Mouse (Mus musculus): ENCODE results near the gene Ildr1.
A peak's percentile ranks its signal among the peaks of the same experiment; 100 is the strongest.

Gene Ildr1

DNA sequence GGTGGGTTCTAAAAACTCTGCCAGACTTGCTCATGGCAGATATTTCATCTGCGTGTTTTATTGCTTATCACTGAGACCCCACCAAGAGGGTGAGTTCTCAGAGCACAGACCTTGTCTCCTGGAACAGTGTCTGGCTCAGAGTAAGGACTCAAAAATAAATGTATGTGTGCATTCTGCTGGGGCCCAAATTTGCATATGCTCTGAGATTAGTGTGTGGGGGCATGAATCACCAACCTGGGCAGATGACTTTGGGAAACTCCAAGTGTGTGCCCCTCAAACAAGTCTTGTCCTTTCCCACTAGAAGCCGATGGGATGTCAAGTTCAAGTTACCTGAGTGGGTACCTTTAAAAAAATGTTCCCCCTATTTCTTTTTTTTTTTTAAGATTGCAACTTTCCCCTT is 6.7 kb downstream of the Ildr1 start:
- DNase-seq (ENCODE audit: low read depth, low spot score): no peak

DNA sequence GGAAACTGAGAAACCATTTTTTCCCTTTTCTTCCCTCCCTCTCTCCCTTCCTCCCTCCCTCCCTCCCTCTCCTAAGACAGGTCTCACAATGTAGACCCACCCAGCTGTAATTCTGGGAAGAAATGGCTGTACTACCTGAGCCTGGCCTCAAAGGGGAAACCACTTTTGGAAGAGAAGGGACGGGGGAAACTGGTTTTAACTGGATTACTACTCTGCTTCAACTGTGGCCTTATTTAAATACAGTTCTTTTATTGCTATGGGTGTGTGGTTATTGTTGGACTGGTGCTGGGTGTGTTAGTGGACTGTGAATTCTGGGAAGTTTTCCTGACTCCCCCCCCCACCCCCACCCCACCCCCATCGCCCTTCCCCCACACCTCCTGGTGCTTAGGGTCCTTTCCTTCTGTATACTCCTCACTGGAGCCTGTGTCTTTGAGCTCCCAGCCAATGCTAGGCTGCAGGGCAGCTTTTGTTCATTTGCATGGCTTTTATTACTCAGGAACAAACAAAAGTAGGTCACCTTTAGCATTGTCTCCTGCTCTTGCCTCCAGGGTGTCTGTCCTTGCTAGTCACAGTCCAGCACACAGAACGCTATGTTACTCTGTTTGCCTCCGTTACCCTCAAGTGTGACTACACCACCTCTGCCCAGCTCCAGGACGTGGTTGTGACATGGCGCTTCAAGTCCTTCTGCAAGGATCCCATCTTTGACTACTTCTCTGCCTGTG is 14.1 kb downstream of the Ildr1 start:
- DNase-seq (ENCODE audit: low read depth, low spot score): no peak

DNA sequence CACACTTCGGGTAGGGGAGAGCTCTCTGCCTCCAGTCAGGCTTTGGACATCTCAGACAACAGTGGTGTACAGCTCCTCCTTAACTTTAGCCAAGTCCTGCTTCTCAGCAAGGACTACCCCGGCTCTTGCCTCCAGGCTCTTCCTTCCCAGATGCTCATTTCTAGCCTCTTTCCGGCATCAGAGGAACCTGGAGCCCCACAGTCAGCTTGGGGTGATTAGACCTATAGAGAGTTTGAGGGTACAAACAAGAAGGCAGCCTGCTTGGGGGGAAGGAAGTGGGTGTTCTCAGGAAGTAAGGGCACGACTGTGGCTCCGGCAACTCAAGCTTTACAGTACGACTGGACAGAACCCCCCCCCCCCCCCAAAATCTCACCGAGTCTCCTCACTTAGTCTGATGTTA is 15.0 kb downstream of the Ildr1 start:
- DNase-seq (ENCODE audit: low read depth, low spot score): no peak

DNA sequence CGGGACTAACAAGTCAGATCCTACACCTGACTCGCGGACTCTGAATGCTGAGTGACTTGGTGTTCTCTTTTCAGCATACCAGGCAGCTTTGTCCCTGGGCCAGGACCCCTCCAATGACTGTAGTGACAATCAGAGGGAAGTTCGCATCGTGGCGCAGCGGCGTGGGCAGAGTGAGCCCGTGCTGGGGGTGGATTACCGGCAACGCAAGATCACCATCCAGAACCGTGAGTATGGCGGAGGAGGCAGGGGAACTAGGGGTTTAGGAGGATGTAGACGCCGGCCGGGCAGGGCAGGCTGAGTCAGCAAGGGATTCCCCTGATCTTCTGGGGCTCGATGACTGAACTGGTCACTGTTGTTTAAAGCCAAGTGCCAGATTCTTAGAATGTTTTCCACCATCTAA is 15.6 kb downstream of the Ildr1 start:
- DNase-seq (ENCODE audit: low read depth, low spot score): no peak

GRCm38 (mm10) chr16:36710794-36711193 is 17.0 kb downstream of the Ildr1 start:
- no peak for DNase-seq (ENCODE audit: low read depth, low spot score)

GRCm38 (mm10) chr16:36711760-36712159 is 18.0 kb downstream of the Ildr1 start:
- DNase-seq (ENCODE audit: low read depth, low spot score): no peak

- no peak for DNase-seq (ENCODE audit: low read depth, low spot score)
These were observed 23.7 kb downstream of the Ildr1 start for GRCm38 (mm10) chr16:36717481-36717880.

DNA sequence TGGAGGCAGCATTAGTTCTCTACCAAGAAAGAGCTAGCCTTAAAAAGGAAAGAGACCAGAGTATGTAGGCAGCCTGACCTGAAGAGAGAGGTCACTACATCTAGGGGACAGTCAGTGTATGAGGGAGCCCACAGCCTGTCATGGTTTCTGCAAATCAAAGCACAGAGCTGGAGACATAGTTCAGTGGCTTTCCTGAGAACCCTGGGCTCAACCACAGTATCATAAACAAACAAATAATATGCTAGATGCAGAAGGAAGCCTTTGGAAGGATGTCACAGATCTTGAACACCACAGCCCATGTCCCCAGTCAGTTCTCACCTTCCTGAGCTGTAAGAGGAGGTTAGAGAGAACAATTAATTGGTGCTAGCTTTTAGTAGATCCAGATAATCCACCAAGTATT is 24.9 kb downstream of the Ildr1 start:
- DNase-seq (ENCODE audit: low read depth, low spot score): no peak

GRCm38 (mm10) chr16:36720194-36721055 is 26.6 kb downstream of the Ildr1 start:
- no peak for DNase-seq (ENCODE audit: low read depth, low spot score)

- no peak for DNase-seq (ENCODE audit: low read depth, low spot score)
These were observed 29.0 kb downstream of the Ildr1 start for GRCm38 (mm10) chr16:36722739-36723138.

GRCm38 (mm10) chr16:36723880-36724443 is 30.2 kb downstream of the Ildr1 start:
- DNase-seq (ENCODE audit: low read depth, low spot score): no peak

DNA sequence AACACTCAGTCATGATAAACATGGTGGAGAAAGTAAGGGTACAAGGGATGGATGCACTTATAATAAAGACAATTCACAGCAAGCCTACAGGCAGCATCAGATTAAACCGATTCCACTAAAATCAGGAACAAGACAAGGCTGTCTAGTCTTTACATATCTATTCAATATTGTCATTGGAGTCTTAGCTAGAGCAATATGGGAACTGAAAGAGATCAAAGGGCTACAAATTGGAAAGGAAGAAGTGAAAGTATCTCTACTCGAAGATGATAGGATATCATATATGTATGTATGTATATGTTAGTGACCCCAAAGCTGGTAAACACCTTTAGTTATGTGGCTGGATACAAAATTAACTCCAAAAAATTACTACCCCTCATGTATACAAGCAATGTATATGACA is 35.2 kb downstream of the Ildr1 start:
- no peak for DNase-seq (ENCODE audit: low read depth, low spot score)

DNA sequence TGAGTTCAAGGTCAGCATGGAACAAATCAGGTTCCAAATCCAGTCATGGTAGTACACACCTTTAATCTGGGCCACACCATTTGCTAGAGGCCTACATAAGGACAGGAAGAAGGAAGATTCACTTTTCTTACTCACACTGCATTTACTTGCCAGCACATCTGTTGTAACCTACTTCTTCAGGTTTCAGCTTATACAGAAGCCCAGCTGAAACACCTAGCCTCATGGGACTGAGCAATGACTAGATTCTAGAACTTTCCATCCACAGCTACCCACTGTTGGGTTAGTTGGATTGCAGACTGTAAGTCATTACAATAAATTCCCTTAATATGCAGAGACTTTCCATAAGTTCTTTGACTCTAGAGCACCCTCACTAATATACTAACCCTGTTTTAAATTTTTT is 38.8 kb downstream of the Ildr1 start:
- no peak for DNase-seq (ENCODE audit: low read depth, low spot score)

- no peak for DNase-seq (ENCODE audit: low read depth, low spot score)
These were observed 40.0 kb downstream of the Ildr1 start for GRCm38 (mm10) chr16:36733827-36734226.

DNA sequence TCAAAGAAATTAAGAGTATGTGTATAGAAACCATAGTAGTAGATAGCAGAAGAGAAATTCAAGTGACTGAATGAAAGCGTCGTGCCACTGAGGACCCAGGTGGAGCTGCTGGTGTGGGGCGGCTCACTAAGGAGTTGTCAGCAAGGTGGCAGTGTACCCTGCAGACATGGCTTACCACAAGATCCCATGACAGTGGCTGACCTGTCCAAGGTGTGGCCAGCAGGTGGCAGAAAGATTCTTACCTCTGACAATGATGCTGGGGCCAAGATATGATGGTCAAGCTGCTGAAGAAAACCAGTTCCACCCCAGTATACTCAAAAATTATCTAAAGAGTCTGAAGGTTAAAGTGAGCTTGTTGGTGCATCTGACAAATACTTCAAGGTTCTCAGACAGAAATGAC is 41.6 kb downstream of the Ildr1 start:
- no peak for DNase-seq (ENCODE audit: low read depth, low spot score)

- peak; percentile 19 for DNase-seq (ENCODE audit: low read depth, low spot score)
These were observed 45.7 kb downstream of the Ildr1 start for GRCm38 (mm10) chr16:36739404-36739930.

DNA sequence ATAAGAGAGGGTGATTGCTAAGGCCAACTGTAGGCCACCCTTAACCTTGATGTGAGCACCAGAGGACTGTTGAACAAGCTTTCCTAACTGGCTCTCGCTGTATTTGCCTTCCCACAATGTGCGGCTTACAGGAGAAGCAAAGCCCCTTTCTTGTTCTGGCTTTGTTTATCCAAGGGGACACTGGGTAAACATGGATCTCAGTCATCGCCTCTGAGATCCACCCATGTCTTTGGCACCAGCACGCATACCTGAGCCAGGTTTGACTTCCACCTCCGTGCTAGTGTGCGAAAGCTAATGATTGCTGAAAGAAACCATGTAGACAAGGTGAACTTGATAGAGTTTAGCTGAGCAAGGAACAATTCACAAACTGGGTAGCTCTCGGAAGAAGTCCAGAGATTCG is 49.8 kb downstream of the Ildr1 start:
- DNase-seq (ENCODE audit: low read depth, low spot score): no peak

- DNase-seq (ENCODE audit: low read depth, low spot score): no peak
These were observed 53.3 kb downstream of the Ildr1 start for GRCm38 (mm10) chr16:36747068-36747467.

DNA sequence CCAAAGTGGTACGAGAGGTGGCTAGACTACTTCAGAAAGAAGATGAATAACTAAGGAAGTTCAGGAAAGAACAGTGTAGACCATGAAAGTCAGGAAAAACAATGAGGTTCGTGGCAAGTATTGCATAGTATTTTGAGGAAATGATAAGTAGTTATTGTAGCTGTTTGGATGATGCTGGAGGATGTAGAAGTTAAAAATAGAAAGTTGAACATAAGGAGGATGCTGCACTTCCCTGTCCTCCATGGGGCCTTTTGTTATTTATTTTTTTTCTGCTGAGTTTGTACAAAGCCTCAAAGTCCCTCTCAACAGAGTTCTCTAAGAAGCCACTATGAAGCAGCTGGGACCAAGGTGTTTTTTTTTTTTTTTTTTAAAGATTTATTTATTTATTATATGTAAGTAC is 54.0 kb downstream of the Ildr1 start:
- DNase-seq (ENCODE audit: low read depth, low spot score): no peak

- no peak for DNase-seq (ENCODE audit: low read depth, low spot score)
These were observed 58.2 kb downstream of the Ildr1 start for GRCm38 (mm10) chr16:36751979-36752378.

DNA sequence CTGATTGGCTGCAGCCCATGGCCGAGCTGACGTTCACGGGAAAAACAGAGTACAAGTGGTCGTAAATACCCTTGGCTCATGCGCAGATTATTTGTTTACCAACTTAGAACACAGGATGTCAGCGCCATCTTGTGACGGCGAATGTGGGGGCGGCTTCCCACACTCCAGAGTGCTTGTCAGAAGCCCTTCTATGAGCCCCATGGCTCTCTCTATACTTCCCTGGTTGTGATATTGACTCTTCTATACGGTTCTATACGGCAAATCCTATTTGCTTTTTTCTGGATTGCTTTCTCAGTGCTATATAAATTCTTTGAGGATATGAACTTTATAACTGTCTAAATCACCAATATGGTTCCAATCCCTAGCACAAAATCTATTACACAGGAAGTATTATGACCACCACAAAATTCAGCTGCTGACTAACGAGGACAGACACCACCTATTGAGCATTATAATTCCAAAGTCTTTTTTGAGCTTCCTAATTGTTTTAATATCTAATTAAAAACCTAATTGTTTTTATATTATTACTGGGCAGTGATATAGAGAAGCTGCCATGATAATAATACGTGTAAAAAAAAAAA is 76.5 kb downstream of the Ildr1 start:
- no peak for DNase-seq (ENCODE audit: low read depth, low spot score)

GRCm38 (mm10) chr16:36770830-36771229 is 77.1 kb downstream of the Ildr1 start:
- no peak for DNase-seq (ENCODE audit: low read depth, low spot score)
